Mouse (Mus musculus) kidney, adult 2 months (tissue): ENCODE data around the gene Iqck.

Experiments
- CTCF ChIP-seq: fragments of 200-500 bp; conservative IDR thresholded peaks from 2 replicates; pipeline ENCODE4 v1.5.1; 2011; ENCODE audit warnings: low read depth, mild to moderate bottlenecking, control low read depth, low read length, moderate library complexity, mixed read lengths; ENCODE audit not compliant: insufficient read depth, insufficient read length
- POLR2A ChIP-seq: fragments of 200-500 bp; IDR thresholded peaks from one replicate; pipeline ENCODE4 v1.6.1; 2011; ENCODE audit warnings: low read depth, low read length, control low read depth

GRCm38 (mm10) chr7:118827975-118828416 lies 27.6 kb upstream of the Iqck start:
- TF ChIP-seq CTCF (no peak), POLR2A (no peak)
